Mouse (Mus musculus) adrenal gland, postnatal 25 days (tissue): ENCODE measurements at regions not wholly inside any gene's neighbourhood (a gene's known extent, or its start where the extent isn't known, plus 50 kb on each side); places are given as distances from the start of the nearest gene placed in this dataset.

Experiments
- DNase-seq: peaks from one replicate; pipeline ENCODE4 v3.0.0; 2021; ENCODE audit warnings: mixed read lengths

DNA sequence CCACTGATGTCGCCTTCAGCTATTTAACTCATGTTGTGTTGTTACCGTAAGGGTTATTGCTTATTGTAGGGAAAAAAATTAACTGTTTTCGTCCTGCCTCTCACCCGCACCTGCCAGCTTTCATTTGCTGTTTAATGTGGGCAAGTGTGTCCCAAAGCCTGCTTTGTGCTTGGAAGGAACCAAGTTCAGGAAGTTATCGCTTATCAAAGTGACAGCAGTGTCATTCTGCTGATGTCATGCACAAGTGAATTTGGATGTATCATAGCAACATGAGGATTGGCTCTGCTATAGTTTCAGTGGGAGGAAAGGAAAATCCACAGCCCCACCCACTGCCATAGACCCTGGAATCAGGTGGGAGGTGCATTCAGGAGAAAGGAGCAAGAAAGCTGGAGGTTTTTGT is 276.5 kb downstream of the Rnf144b start:
- no peak for DNase-seq

DNA sequence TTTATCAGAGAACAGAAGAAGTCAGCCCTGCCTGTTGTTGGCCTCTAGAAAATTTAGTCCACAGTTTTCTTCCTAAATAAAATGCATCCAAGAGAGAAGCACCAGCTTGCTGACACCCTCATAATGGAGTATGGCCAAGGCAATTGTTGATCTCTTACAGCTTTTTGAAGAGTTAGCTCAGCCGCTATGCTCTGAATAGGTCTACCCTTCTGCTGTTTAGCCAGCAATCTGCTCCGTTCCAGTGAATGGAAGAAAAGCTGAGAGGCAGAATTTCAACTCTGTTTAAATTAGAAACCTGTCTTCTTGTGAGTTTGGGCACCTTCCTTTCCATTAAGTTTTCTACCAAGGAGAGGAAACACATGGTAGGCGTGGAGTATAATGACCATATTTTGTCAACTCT is 290.8 kb downstream of the Rnf144b start:
- DNase-seq = no peak

DNA sequence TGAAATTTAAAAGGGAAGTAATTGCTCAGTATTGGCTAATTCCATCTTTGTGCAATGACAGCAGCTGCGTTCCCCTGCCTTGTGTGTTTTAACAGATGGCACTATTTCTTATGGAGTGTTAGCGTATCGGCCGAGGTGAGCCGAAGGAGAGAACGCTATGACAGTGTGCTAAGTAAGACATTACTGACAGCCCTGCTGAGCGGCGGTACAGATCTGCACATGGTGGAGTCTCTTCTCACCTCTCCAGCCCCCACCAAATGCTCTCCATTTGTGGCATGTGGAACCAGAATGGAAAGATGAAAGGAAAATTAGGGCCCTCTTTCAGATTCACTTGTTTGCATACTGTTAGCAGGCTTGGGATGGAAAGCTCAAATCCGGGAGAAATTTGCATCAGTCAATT is 291.5 kb downstream of the Rnf144b start:
- DNase-seq = no peak

DNA sequence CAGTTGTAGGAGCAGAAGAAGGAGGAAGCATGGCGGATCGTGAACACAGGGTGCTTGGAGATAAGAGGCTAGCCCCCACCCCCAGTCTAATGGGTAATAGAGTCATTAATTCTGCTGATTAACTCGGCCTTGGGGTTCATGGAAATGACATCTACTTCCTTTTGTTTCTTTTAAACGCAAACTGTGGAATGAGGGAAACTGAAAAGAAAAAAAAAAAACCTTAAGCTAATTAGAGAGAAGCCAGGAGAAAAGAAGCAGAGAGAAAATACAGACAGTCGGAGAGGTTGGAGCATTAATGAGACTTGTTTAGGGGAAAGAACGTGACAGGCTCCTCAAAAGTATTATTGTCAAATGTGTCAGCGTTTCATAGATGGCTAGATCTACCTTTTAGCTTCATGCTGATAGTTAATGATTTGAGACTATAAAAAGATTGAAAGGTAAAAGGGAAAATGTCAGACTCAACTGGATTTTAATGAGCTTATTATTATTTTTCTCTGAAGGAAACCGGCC is 307.5 kb downstream of the Rnf144b start:
- DNase-seq = no peak

DNA sequence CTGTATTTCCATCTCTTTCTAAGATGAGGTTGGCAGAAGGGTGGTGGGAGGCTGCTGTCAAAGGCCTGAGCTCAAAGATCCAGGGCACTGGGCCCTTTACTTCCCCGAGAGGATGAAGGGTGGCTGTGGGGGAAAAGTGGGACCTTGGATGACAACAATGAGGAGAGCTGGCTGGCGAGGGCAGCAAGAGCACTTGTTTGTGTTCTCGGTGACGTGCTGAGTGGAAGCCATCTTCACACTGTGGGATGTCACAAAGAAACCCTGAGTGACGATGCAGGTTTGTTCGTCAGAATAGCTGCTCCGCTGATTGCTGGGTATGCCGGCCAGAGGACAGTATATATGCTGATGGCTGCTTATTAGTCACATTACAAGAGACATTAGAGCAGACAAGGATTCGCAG is 308.0 kb downstream of the Rnf144b start:
- DNase-seq = no peak

DNA sequence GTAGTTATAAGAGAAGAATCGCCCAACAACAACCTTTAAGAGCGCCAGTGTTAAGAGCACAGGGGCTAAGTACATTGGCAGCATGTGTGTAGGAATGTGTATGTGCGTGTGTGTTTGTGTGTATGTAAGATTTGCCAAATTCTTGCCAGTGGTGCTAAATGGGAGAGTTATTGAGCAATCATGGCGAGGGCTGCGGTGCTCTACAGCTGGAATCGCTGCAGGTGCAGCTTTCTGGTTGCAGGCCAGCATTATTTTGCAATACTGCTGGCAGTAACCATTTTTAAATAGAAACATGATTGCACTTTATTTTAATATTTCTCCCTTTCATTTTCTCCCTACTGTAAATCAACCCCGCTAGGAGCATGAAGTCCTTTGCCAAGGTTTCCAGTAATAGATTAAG is 313.2 kb downstream of the Rnf144b start:
- DNase-seq = no peak

DNA sequence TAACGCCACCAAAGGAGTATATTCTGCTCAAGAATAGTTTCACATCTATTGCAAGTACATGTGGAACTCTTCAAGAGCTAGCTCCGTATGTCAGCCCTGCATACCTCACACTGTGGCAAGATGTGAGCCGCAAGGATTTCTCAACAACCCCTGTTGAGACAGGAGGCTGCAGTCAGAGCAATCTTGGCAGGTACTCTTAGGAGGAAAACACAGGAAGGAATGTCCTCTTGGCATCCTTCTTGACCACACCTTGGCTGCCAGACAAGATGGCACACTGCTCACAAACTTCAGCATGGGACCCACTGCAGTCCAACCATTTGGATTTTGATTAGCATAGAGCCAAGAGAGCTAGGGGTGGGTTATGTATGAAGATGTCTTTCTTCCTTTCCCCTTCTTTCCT is 322.4 kb downstream of the Rnf144b start:
- no peak for DNase-seq

DNA sequence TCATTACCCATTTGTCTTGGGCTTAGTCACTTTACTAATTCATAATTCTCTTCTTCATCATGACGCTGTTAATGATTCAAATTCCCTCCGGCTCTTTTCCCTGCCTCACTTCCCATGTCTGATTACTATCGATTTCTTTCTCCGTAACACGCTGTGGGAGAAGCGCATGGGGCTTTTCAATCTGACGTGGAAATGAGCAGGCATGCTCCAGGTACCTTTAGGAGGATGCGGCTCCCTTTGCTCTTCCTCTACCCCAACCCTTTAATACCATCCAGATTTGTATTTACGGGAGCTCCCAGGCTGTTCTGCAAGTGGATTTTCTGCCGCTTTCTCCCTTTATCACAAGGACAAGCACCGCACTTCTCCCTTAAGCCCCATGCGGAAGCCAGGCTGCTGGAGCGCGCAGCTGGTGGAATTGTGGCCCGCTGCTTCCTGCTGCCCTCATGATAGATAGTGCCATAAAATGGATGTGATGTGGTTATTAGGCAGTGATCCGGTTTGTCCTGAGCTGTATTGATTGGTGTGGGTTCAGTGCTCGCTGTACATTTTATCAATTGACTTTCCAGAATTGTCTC is 329.8 kb downstream of the Rnf144b start:
- DNase-seq = no peak

DNA sequence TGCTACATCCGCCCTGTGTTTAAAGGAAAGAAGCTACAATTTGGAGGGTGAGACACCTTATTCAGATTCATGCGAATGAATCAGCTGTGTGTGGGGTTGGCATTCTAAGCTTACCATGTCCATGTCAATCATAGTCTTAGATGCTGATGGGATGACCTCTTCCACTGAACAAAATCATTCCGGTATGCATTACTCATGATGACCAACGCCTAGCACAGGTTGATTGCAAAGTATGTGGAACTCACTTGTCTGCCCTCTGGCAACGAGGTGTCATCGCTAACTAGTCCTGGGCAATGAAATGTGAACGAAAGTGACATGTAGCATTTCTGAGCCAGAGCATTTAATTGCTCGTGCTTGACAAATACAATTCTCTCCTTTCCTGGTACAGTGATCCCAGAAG is 339.7 kb downstream of the Rnf144b start:
- DNase-seq = no peak

DNA sequence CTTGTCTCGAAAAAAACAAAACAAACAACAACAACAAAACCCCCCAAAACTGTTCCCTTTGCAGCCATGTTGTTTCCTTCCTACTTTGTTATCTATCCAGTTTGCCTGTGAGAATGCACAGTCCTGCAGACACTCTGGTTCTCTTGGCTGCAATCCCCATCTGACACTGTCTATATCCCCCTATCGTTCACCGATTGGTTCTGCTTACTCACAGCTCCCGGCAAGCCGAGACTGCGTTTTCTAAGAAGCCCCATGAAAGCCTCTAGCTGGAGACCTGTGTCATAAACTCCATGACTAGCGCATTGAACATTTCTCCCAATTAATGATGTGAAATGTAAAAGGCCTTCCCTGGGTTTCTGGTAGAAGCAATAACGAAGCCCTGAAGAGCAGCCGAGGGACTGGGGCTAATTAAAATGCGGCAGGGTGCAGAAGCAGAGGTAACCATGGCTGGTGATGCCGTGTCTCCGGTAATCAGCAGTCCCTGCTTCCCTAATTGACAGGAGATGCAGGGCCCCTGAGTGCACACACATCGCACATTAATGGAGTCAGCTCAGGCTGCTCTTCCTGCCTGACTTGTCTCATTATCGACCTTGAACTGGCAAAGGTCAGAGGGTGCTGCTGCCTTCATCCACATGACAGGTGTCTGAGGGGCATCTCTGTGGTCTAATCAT is 349.2 kb downstream of the Rnf144b start:
- DNase-seq = no peak

DNA sequence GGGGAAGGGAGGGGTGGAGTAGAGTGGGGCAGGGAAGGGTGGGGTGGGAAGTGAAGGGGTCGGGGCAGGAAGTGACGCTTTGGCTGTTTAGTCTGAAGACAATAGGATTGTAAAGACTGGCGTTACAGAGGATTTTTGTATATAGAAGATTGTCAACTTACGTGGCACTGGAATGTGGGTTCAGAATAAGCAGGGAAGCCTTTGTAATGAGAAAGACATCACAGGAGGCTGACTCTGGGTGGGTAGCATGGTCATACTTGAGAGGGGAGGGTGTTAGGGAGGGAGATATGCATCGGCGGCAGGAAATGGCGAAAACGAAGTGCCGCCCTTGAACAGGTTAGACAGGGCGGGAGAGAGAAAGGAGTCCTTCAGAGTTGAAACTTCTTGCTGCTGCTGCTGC is 357.7 kb downstream of the Rnf144b start:
- DNase-seq = no peak

DNA sequence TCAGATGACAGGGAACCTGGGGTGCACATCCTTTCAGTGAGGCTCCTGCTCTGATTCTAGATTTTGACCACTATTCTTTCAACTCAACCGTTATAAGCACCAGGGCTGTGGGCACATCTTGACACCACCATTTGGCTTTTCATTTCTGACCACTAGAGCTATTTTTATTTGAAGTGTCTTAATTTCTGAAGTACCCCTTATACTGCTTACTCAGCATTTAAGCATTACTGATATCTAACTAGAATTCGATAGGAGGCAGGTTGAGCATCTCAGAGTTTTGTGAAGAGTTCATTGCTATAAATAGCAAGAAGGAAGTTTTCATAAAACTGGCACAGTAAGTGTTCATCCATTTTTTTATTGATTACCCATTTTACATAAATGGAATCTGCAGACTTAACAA is 362.4 kb downstream of the Rnf144b start:
- DNase-seq = no peak

DNA sequence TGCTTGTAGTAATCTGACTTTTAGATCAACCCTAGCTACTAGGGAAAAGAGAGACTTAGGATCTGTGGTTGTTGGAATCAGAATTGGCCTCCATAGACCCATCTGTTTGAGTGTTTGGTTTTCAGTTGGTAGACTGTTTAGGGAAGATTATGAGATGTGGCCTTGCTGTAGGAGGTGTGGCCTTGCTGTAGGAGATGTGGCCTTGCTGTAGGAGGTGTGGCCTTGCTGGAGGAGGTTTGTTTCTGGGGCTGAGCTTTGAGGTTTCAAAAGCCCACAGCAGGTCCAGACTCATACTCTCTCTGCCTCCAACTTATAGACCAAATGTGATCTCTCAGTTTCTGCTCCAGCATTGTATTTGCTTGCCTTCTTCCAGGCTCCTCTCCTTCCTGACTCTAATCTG is 363.7 kb downstream of the Rnf144b start:
- DNase-seq = no peak

DNA sequence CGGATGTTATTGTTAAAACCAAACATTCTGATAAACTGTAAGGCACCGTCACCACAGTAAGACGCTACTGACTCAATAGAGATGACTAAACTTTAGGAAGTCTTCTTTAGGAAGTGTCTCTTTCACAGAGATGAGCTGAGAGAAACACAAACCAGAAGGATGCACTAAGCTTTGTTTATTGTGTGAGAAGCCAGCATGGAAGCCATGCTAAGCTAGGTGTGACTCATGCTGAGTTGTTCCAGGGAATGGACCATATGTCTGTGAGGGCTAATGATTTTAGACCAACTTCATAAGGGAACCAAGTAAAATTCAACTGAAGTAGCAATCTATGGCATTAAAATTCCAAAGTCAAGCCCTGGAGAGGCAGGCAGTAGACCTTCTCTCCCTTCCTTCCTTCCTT is 364.2 kb downstream of the Rnf144b start:
- DNase-seq = no peak

DNA sequence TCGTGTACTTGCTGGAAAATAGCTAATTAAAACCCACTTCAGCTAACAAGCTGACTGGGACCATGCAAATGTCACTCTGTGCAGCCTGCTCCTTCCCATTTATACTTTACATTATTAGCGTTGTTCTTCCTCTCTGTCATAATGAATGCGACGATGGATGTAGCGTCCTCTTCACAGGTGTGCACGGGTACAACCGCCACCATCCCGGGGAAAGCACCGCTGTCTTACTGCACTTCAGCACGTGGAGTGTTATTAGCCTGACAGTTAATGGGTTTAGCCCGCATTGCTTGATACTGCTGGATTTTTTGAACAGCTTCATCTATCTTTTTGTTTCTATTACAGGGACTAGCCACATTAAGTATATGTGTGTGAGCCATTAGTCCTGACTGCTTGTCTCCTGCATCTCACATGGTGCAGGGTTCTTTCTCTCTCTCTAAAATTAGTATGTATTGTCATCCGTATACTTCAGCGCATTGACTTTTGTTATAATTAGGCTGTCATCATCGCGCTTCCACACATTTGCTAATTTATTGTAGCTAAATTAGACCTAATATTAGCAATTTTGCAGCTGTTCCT is 383.0 kb downstream of the Rnf144b start:
- DNase-seq = no peak

DNA sequence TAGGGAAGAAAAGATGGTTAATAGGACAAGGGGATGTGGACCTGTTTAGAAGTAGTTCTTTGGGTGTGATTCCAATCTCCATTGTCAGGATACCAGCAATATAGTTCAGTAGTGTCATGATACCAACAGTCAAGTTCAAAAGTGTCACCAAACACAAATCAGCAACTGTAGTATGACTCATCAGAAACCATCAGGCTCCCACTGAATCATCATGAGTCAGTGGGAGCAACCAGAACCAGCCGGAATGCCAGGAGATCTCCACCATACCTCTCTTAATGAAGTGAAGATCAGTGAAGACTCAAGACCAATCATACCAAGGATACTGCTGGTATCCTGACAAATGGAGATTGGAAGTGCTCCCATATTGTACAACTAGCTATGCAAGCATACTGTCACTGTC is 410.5 kb downstream of the Rnf144b start:
- no peak for DNase-seq

DNA sequence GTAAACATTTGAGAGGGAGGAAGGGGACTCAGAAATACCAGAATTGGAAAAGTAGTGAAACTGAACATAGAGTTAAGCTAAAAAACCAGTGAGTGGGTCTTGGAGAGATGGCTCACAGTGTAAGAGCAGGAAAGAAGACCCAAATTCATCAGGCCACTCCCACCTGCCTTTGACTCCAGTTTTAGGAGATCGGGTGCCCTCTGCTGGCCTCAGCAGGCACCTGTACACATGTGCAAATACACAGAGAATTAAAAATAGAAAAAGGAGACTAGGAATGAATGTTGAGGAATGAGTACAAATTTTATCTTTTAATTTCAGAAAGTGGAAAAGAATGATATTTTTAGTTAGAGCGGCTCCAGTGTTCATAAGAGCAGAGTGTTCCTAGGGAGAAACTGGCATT is 414.7 kb downstream of the Rnf144b start:
- DNase-seq = no peak

DNA sequence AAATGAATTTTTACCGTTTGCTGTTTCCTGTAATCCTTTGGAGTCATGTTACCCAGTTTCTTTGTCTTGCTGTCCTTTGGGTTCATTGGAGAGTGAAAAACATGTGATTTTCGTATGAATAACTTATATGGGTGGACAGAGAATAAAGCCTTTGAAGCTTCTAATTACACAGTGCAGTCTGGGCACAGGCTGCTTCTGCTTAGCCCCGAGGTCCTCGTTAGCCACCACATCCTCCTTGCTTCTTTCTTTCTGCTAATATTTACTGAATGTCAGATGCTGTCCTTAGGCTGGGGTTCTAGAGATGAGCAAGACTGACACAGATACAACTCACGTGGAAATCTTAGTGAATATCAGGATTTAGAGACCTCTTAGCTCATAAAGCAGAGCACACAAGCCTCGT is 427.2 kb downstream of the Rnf144b start:
- no peak for DNase-seq

DNA sequence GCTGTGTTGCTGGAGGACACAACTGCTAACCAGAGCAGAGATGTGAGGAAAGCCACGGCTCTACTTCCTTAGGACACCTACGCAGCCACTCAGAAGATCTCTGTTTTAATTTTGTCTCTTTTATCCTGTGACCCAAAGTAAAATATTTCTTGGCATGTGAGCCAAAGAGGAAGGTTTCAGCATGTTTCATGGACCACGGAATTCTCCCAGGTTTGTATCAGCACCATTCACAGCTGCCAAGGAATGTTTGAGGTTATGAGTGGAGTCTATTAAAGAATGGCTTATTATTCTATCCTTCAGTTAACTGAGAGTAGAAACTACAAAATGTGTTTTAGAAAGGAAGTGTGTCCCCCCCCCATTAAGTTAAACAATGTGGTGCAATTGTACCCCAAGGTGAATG is 429.8 kb downstream of the Rnf144b start:
- DNase-seq = no peak

DNA sequence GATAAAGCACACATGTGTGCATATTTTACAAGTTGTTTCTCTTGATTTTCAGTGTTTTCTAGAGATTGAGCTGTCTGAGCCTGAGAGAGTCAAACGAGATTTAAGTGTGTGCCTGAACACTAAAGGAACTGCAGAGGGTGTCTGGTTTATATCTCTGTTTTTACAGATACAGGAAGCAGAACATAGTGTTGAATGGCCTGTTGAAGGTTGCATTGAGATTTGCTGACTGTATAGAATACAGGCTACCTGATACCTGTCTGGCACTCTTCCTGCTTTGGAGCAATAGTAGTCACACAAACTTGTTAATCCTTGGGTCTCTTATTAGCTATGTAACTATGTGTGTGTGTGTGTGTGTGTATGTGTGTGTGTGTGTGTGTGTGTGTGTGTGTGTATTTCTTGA is 431.7 kb downstream of the Rnf144b start:
- no peak for DNase-seq

DNA sequence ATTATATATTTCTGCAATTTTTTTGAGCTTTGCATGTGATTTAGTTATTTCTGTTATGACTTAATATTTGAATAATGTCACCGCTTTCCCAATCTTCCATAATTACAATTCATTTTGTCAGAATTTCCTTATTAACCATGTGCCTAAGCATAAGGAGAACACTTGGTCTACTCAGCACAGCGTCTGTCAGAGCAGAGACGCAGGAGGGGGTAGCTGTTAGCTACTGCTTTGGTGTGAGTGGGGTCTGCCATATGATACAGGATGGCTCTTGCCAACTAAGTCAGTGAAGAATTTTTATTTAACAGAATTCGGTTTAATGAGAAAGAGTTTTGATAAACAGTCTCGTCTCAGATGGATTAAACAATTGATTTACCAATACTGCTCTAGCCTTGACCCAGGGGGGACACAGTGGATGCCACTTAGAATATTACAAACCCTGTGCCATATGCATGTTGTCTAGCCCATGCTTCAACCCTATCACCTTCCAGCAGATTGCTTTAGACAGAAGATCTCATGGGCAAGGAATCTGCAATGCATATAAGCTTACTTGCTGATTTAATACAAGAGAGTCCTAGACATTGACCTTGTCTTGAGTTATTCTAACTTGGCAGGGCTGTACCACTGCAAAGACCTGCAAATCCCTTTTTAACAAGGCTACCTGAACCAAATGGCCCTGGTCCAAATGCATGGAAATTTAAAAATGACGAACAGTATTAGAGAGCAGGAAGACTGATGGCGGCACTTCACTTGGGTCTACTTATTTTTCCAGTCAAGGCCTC is 434.9 kb downstream of the Rnf144b start:
- DNase-seq = no peak

DNA sequence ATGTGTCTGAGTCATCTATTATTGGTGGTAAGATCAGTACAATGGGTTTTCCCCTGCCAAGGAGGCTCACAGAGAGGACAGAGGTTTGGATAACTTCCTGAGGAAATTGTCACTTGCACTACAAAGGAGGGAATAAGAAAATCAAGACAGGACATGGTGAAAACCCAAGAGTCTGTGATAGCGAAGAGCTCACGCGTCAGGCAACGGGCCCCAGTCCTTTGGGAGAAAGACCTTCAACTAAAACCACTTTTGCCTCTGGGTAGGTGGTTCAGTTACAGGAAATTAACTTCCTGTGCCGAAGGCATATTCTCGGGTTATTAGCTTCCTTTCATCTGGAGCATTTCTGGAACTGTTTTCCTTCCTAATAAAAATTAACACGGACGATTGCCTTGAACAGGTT is 440.4 kb downstream of the Rnf144b start:
- DNase-seq = no peak

DNA sequence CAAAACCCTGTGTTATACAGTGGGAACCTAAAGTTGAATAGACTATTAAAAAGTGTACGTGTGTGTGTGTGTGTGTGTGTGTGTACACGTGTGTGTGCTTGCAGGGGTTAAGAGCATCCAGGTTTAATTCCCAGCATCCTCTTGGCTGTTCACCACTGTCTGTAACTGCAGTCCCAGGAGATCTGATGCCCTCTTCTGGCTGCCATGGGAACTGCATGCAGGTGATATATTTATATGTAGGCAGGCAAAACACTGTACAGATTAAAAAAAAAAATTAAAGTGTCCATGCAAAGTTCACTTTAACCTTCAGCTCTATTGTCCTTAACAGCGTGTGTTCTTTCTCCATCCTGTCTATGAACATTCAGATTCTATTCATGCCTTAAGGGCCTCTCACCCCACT is 454.1 kb downstream of the Rnf144b start:
- DNase-seq = no peak
